Mouse (Mus musculus) natural killer cell, adult 2 months (primary cell): ENCODE measurements around the gene Kctd12.

Experiments
- DNase-seq, 2 experiments: peaks; one replicate each; pipeline ENCODE4 v3.0.0; 2022; ENCODE audit warnings: low spot score in 2 of 2

The Kctd12 gene

DNA sequence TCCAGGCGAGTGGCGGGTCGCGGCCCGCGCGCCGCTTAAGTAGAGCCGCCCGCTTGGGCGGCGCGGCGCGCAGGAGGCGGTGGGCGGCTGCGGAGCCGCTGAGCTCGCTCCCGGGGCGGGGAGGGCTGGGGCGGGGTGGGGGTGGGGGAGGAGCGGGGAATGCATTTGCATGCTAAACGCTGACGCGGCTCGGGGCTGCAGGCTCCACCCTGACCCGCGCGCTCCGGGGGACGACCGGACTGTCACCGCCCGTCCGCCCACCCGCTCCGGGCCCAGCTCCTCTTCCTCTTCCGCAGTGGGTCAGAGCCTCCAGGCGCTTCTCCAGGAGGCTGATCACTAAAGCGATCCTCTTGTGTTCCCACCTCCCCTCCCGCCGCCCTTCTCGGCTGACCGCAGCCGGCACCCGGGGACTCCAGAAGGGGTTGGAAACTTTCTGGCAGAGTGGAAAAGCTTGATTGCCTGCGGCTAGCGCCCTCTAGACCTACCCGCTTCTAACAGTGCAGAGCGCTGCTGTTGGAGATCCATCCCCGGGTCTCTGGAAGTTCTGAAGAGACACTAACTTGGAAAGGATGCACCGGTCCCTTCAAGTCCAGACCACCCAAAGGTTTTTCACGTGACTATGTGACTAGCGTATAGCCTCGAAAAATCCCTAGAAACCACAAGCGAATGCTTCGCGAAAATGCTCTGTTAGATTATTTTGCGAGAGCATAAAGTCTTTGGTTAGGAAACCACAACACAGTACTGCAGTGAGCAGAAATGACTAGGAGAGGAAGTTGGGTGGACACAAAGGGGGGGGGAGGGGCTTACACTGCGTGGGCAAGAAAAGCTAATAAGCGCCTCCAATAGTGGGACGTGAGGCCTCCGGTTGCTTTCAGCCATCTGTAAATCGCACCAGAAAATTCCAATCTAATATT is at the start of gene Kctd12:
TSS of gene Kctd12 (minus strand) at position 11 of the 914 bp plus-strand sequence.
- DNase-seq, result peak; percentile 73 to 81

- DNase-seq, result no peak
These were observed 46.8 kb upstream of the Kctd12 start for GRCm38 (mm10) chr14:103029203-103029602.

- DNase-seq, result no peak
These were observed 37.6 kb upstream of the Kctd12 start for GRCm38 (mm10) chr14:103020046-103020445.

DNA sequence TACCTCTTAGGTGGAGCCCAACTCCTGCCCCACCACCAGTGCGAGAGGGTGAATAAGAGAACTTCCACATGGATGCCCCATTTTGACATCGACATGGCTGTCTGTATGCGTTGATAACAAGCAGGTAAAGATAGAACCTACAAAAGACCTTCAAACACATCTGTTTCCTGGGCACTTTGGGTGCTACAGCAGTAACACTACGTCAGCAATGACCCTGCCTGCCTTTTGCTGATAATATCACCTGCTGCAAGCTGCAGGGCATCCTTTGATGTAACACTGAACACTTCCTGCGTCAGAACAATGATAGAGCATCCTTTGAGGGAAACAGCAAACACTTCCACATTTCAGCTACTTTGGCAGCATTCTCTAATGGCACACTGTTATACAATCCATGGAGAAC is 34.6 kb upstream of the Kctd12 start:
- no peak for DNase-seq

DNA sequence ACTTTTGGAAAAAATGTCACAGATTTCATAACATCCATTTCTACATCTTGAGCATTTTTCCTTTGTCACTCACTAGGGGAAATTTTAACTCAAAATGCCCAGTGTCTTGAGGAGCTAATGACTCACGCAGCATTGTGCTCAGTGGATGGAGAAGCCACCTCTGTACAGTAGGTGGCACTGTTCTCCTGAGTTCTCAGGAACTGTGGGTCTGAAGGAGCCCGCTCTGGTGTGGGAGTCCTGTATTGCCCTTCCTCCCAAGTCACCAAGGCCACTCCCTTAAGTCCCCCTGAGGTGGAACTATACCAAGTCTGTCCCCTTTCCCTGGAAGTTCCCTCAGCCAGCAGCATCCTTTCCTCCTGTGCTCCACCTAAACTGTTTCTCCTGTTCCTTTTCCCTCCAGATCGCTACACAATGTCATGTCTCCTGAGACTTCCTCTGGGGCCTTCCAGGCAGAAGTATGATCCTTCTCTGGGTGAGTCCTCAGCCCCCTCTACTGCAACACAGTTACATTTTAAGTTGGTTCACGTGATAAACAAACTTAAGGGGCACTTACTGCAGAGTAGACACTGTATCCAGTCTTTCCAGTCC is 30.2 kb upstream of the Kctd12 start:
- DNase-seq, result peak; percentile 64 to 71

DNA sequence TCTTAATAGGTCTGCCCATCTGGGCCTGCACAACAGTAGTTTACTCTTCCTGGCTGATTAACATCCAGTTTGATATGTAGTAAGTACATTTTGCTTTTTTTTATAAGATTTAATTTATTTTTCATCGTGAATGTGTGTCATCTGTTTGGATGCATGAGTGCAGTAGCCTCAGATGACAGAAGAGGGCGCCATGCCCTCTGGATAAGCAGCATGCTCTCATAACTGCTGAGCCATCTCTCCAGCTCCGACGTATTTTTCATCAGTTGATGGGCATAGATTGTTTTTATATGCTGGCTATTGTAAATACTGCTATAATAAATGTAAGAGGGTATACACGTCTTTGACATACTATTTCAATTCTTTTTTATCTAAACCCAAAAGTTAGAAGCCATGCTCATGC is 29.3 kb upstream of the Kctd12 start:
- DNase-seq, result peak; percentile 48 to 50

DNA sequence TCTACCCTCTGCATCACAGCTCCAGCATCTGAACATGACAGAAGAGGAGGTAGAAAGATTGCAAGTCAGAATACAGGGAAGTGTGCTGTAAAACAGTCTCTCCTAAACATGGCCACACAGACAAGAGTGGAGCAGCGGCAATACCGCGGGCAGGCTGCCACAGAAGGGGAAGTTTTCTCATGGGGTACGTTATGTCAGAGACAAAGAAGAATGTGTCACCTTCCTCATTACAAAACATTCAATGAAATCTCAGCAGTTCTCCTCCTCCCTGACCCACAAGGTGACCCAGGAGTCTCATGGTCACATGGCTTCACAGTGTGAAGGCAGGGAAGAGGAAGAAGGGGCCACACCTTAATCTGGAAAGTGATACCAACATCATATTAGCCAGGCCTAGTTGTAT is 25.3 kb upstream of the Kctd12 start:
- no peak for DNase-seq

DNA sequence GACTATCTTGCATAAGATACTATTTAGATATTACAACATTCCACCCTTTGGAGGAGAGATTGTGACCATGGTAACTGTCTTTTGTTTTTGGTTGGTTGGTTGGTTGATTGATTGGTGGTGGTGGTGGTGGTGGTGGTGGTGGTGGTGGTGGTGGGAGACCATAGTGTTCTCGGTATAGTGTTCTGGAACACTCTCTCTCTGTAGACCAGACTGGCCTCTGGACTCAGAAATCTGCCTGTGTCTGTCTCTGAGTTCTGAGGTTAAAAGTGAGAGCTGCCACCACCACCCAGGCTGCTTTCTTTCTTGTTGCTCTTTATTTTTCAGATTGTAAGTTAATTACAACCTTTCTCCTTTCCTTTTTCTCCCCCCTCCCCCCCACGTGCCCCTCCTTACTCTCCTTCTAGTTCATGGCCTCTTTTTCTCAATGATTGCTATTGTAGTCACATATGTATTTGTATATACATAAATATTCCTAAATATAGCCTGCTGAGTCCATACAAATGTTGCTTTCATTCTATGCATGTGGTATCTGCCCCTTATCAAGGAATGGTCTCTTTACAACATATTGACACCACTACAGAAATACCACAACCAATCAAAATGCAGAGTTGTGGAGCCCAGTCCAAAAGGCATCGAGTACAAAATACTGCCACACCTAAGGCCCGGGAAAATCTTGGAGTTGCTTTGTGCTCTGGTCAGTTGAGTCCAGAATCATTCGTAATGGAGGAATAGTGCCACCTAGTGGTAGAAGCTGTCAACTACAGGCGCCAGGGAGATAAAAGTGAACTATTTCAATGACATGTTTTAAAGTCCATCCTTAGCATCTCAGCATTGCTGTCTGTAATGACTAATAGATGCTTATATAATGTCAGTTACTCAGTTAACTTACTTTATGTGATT is 12.5 kb upstream of the Kctd12 start:
- peak; percentile 63 to 67 for DNase-seq

DNA sequence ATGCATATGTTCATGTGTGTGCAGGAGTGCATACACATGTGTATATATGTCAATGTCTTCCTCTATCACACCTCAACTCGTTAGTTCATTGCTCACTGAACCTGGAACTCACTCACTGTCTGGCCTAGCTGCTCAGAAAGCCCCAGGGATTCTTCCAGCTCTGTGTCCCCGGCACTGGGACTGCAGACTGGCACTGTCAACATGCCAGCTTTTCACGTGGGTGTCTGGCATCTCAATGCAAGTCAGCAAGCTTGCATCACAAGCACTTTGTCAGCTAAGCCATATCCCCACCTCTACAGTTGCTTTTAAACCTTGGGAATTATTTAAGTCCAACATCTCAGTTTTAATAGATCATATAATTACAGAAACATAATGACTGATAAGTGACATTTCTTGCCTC is 8.3 kb upstream of the Kctd12 start:
- DNase-seq, result no peak

DNA sequence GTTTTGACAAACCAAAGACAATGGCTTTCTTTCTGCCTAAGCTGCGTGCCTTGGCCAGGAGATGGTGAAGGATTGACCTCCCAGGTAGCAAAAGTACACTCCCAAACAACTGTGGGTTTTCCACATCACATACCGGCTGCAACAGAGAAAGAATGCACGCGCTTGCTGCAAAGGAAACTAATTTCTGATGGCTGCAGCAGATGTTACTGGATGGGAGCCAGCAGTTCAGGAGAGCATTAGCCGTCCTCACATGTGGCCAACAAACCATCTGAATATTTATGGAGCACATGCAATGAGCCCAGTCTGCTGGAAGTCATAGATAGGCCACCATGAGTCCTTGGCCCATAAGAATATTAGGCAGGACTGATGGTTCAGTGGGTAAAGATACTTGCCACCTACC is 7.4 kb upstream of the Kctd12 start:
- DNase-seq, result no peak

- no peak for DNase-seq
These were observed 6.8 kb upstream of the Kctd12 start for GRCm38 (mm10) chr14:102989254-102989653.

DNA sequence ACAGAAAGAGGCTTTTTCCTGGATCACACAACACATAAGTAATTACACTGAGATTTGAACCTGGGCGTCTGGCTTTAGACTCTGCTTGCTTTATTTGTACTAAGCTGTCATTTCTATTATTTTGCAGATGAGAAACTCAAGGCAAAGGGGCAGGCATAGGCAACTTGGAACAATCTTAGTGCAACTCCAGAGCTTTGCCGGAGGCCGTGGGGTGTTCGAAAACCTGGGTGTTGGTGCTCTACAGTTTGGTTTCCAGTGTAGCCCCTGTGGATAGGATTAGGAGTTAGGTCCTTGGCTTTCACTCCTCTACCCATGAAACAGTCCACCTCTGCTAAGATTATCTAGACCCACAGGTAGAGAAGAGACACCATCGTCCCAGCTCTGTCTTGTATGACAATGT is 5.2 kb upstream of the Kctd12 start:
- no peak for DNase-seq

DNA sequence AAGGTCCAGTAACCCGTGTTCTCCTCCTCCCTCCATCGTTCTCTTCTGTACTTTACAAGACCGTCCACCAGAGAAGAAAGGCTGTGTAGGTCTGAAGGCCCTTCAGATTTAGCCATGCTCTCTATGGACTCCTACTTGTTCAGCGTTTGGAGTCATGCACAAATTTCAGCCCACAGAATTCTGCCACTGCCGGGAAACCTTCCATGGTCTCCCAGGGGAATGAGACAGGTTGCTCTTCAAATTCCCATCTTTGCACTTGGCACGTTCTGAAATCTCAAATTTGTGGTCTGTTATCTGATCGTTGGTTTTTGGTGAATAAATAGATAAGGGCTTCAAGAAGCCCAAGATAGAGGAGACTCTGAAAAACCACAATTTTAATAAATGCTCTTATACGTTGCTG is 1.2 kb upstream of the Kctd12 start:
- DNase-seq, result no peak

- DNase-seq, result no peak
These were observed 316 bp downstream of the Kctd12 start for GRCm38 (mm10) chr14:102982016-102982626.

GRCm38 (mm10) chr14:102981441-102982015 is 909 bp downstream of the Kctd12 start:
- peak; percentile 50 to 63 for DNase-seq

GRCm38 (mm10) chr14:102980986-102981385 is 1.5 kb downstream of the Kctd12 start:
- DNase-seq, result peak in 1 of 2 experiments; percentile 4

GRCm38 (mm10) chr14:102980481-102980880 is 2.0 kb downstream of the Kctd12 start:
- peak; percentile 5 to 50 for DNase-seq

- DNase-seq, result peak; percentile 26 to 32
These were observed 2.6 kb downstream of the Kctd12 start for GRCm38 (mm10) chr14:102979831-102980230.

DNA sequence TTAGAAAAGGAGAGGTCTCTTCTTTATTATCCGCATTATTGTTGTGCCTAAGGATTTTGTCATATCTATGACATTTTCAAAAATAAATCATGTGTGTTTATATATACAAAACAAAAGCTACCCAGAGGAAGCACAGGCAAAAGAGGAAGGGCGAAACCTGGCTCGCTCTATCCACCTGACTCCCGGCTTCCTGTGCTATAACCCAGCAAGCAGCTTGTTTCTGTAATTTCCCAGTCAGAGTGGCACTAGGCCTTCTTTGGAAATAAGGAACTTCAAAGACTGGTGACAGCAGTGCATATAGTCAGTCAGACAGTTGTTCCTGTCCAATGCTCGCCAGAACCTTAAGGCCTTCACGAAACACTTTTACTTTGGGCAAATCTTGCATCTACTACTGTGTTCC is 6.6 kb downstream of the Kctd12 start:
- peak in 1 of 2 experiments; percentile 45 for DNase-seq

- DNase-seq, result no peak
These were observed 13.6 kb downstream of the Kctd12 start for GRCm38 (mm10) chr14:102968824-102969223.

GRCm38 (mm10) chr14:102966241-102966640 is 16.2 kb downstream of the Kctd12 start:
- DNase-seq, result no peak
